In the genomic region with DNA sequence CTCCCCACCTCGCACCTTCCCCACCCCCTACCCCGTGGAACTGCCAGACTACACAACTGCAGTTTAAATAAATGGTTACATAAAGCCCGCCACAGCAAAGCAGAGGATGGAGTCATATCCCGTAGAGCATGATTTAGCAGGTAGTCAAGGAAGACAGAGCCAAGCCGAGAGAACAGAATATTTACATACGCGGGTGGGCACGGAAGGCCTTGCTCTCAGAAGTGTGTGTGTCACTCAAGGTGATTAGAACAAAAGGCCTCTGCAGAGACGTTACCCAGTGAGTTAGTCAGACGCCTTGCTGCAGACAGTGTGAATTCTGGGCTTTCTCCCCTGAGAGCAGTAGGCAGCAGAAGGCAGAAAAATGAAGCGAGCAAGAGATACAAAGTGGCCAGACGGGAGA, we compare ENCODE assay signal across 27 mouse cellular contexts. TPM values are rescaled to one million over a fixed set of nuclear protein-coding genes. Genes with fewer than 3 reads are reported as not detected.
A peak's percentile ranks its signal among the peaks of the same experiment; 100 is the strongest.
DNase-seq lines count a peak whose midpoint lies in the region; ATAC-seq lines count a peak whose summit lies in the region.
"Had no signal": no experiment of that assay in that cellular context is flagged by ENCODE, and none has a peak within 500 bp of the region (broad histone marks: within the 10 kb centered on the region; RNA-seq: fewer than 3 reads in every experiment).

No protein-coding gene starts in this region.

- H3K36me3 ChIP-seq in forebrain, embryonic 10.5 days (replicated peaks) = no peaks in the 10 kb centered on the region
- H3K36me3 ChIP-seq in forebrain, embryonic 16.5 days (ENCODE audit: control insufficient read depth, insufficient read depth) = no peaks in the 10 kb centered on the region
- no peaks in the 10 kb centered on the region for H3K36me3 ChIP-seq in midbrain, embryonic 10.5 days
- no peaks in the 10 kb centered on the region for H3K36me3 ChIP-seq in midbrain, embryonic 13.5 days
- H3K36me3 ChIP-seq: embryonic facial prominence, embryonic 13.5 days; heart, embryonic 10.5 days; kidney, embryonic 15.5 days; neural tube, embryonic 13.5 days had no signal

- H3K4me2 ChIP-seq in forebrain, embryonic 16.5 days (ENCODE audit: low read length) = no peak overlapping the region
- no peak overlapping the region for H3K4me2 ChIP-seq in midbrain, embryonic 13.5 days (replicated peaks)
- H3K4me2 ChIP-seq: embryonic facial prominence, embryonic 13.5 days; hindbrain, embryonic 14.5 days; kidney, embryonic 15.5 days; neural tube, embryonic 13.5 days had no signal

- peaks cover 7% of the 10 kb centered on the region; the same call in 1 of the 2 replicates for H3K4me1 ChIP-seq in forebrain, embryonic 10.5 days
- H3K4me1 ChIP-seq in forebrain, embryonic 16.5 days (replicated peaks; ENCODE audit: control insufficient read depth, insufficient read depth, low read length) = no peaks in the 10 kb centered on the region; the same call in 1 of the 2 replicates
- peaks cover 10% of the 10 kb centered on the region for H3K4me1 ChIP-seq in midbrain, embryonic 10.5 days
- H3K4me1 ChIP-seq in midbrain, embryonic 13.5 days (replicated peaks) = peaks cover 10% of the 10 kb centered on the region
- H3K4me1 ChIP-seq: kidney, embryonic 15.5 days; neural tube, embryonic 13.5 days had no signal

- H3K27ac ChIP-seq in forebrain, embryonic 10.5 days = 0 out of 2 replicates have a peak overlapping the region, but pooled peaks have one; percentile 12
- H3K27ac ChIP-seq in forebrain, embryonic 16.5 days (ENCODE audit: low read length) = no peak overlapping the region
- peak overlapping the region; percentile 29; the same call in 1 of the 2 replicates for H3K27ac ChIP-seq in midbrain, embryonic 10.5 days (replicated peaks)
- H3K27ac ChIP-seq in midbrain, embryonic 13.5 days = no peak overlapping the region
- H3K27ac ChIP-seq: heart, embryonic 10.5 days; hindbrain, embryonic 14.5 days; kidney, embryonic 15.5 days; liver, embryonic 14.5 days; neural tube, embryonic 13.5 days had no signal

- no peaks in the 10 kb centered on the region for H3K27me3 ChIP-seq in forebrain, embryonic 10.5 days (ENCODE audit: poor library complexity, severe bottlenecking)
- no peaks in the 10 kb centered on the region for H3K27me3 ChIP-seq in forebrain, embryonic 16.5 days (replicated peaks; ENCODE audit: control insufficient read depth, insufficient read depth, low read length)
- no peaks in the 10 kb centered on the region for H3K27me3 ChIP-seq in midbrain, embryonic 10.5 days (ENCODE audit: low read depth, poor library complexity, severe bottlenecking)
- H3K27me3 ChIP-seq in midbrain, embryonic 13.5 days = no peaks in the 10 kb centered on the region
- H3K27me3 ChIP-seq: embryonic facial prominence, embryonic 13.5 days; kidney, embryonic 15.5 days; neural tube, embryonic 13.5 days had no signal

- ATAC-seq in forebrain, embryonic 16.5 days = no peak
- ATAC-seq in midbrain, embryonic 13.5 days = no peak

- H3K9ac ChIP-seq in forebrain, embryonic 16.5 days (replicated peaks; ENCODE audit: low read depth, low read length) = no peak overlapping the region
- no peak overlapping the region for H3K9ac ChIP-seq in midbrain, embryonic 13.5 days (replicated peaks)
- H3K9ac ChIP-seq: embryonic facial prominence, embryonic 13.5 days; forebrain, postnatal 0 days; hindbrain, embryonic 14.5 days; kidney, embryonic 15.5 days; liver, embryonic 14.5 days; neural tube, embryonic 13.5 days had no signal

- H3K9me3 ChIP-seq in forebrain, embryonic 10.5 days = no peaks in the 10 kb centered on the region
- H3K9me3 ChIP-seq in forebrain, embryonic 16.5 days (ENCODE audit: control insufficient read depth, low read length) = no peaks in the 10 kb centered on the region
- no peaks in the 10 kb centered on the region for H3K9me3 ChIP-seq in midbrain, embryonic 10.5 days (replicated peaks)
- H3K9me3 ChIP-seq in midbrain, embryonic 13.5 days = no peaks in the 10 kb centered on the region
- H3K9me3 ChIP-seq: embryonic facial prominence, embryonic 13.5 days; heart, embryonic 10.5 days; kidney, embryonic 15.5 days; neural tube, embryonic 13.5 days had no signal

- H3K4me3 ChIP-seq in forebrain, embryonic 10.5 days = no peak overlapping the region
- no peak overlapping the region for H3K4me3 ChIP-seq in forebrain, embryonic 16.5 days (replicated peaks; ENCODE audit: low read length)
- H3K4me3 ChIP-seq in midbrain, embryonic 10.5 days = no peak overlapping the region
- H3K4me3 ChIP-seq in midbrain, embryonic 13.5 days (replicated peaks) = no peak overlapping the region
- H3K4me3 ChIP-seq: embryonic facial prominence, embryonic 13.5 days; heart, embryonic 10.5 days; kidney, embryonic 15.5 days; neural tube, embryonic 13.5 days had no signal

- no peak for DNase-seq in forebrain, embryonic 10.5 days (ENCODE audit: extremely low spot score, low spot score)
- no peak for DNase-seq in midbrain, embryonic 10.5 days (ENCODE audit: low spot score)
- peak; percentile 18 for DNase-seq in ES-CJ7 (ENCODE audit: low read depth, low spot score)
- DNase-seq in brain, adult 2 months (ENCODE audit: low read depth, low spot score) = peak; percentile 50
- no peak for DNase-seq in thymus, postnatal 14 days
- no peak for DNase-seq in thymus, postnatal 10 days (ENCODE audit: low spot score in 2 of 2)
- DNase-seq: adrenal gland, postnatal 10 days; cerebellum, adult 11 months; cerebellum, adult 9-11 months; gastrocnemius, postnatal 14 days; kidney, adult 11 months; kidney, postnatal 25 days; liver; lung, adult 2 months; lung, postnatal 10 days; right cerebral cortex, postnatal 25 days; spleen, adult 18-20 months; thymus, postnatal 36 days had no signal

- 88% methylated on average over 12 of the region's 12 CpGs for WGBS in forebrain, embryonic 10.5 days
- WGBS in forebrain, embryonic 16.5 days = 76% methylated on average over 12 of the region's 12 CpGs
- 83% methylated on average over 12 of the region's 12 CpGs for WGBS in midbrain, embryonic 10.5 days
- 77% methylated on average over 12 of the region's 12 CpGs for WGBS in midbrain, embryonic 13.5 days

RNA-seq across cellular contexts. Expression of gene Srsf6, which starts 41.6 kb away (rescaled TPM):
- 291 and 302 TPM in 2 replicates for polyA plus RNA-seq in forebrain, embryonic 10.5 days (2016; fragmentation: Nextera tagmentation; extraction: Ambion mirVana)
- polyA plus RNA-seq in forebrain, embryonic 16.5 days (2015; fragmentation: Nextera tagmentation; extraction: Ambion mirVana) = 155 and 168 TPM in 2 replicates
- 267 and 269 TPM in 2 replicates for polyA plus RNA-seq in midbrain, embryonic 10.5 days (2016; fragmentation: Nextera tagmentation; extraction: Ambion mirVana)
- polyA plus RNA-seq in midbrain, embryonic 13.5 days (2015; fragmentation: Nextera tagmentation; extraction: Ambion mirVana) = 196 and 204 TPM in 2 replicates

RNA-seq across cellular contexts. Expression of gene L3mbtl1, which starts 53.5 kb away (rescaled TPM):
- polyA plus RNA-seq in forebrain, embryonic 10.5 days (2016; fragmentation: Nextera tagmentation; extraction: Ambion mirVana) = 0.11 and 0.33 TPM in 2 replicates
- polyA plus RNA-seq in forebrain, embryonic 16.5 days (2015; fragmentation: Nextera tagmentation; extraction: Ambion mirVana) = 0.96 and 2.1 TPM in 2 replicates
- polyA plus RNA-seq in midbrain, embryonic 10.5 days (2016; fragmentation: Nextera tagmentation; extraction: Ambion mirVana) = 0.15 and 0.23 TPM in 2 replicates
- polyA plus RNA-seq in midbrain, embryonic 13.5 days (2015; fragmentation: Nextera tagmentation; extraction: Ambion mirVana) = 0.39 and 0.57 TPM in 2 replicates

Comparison
In these comparisons a context has a peak if more than half of its experiments do, and no peak if none do; other contexts are left out.
1. H3K27ac ChIP-seq: peak in forebrain, embryonic 10.5 days (single experiment) and midbrain, embryonic 10.5 days (single experiment); none in forebrain, embryonic 16.5 days (single experiment) and midbrain, embryonic 13.5 days (single experiment).
2. DNase-seq: peak in ES-CJ7 (single experiment) and brain, adult 2 months (single experiment); none in forebrain, embryonic 10.5 days (single experiment), midbrain, embryonic 10.5 days (single experiment), thymus, postnatal 14 days (single experiment) and thymus, postnatal 10 days (0 of 2).